Mouse (Mus musculus) testis, adult 2 months (tissue): ENCODE data around the gene Fnbp1l. TPM values are rescaled to one million over a fixed set of nuclear protein-coding genes. Genes with fewer than 3 reads are reported as not detected.

Experiments
- H3K27ac ChIP-seq: fragments of 200-500 bp; 2 replicates; pipeline ENCODE4 v1.5.1; 2012; ENCODE audit warnings: low read depth, low read length; ENCODE audit not compliant: control insufficient read depth, insufficient read depth
- H3K27me3 ChIP-seq: fragments of 200-500 bp; 2 replicates; pipeline ENCODE4 v1.6.1; 2012; ENCODE audit warnings: mild to moderate bottlenecking, low read length, moderate library complexity; ENCODE audit not compliant: control insufficient read depth, insufficient read depth
- H3K36me3 ChIP-seq: fragments of 200-500 bp; 2 replicates; pipeline ENCODE4 v1.6.1; 2012; ENCODE audit warnings: mild to moderate bottlenecking, low read length; ENCODE audit not compliant: control insufficient read depth, insufficient read depth
- H3K4me1 ChIP-seq: fragments of 200-500 bp; 2 replicates; pipeline ENCODE4 v1.6.1; 2012; ENCODE audit warnings: low read length; ENCODE audit not compliant: control insufficient read depth, insufficient read depth
- H3K4me3 ChIP-seq: fragments of 200-500 bp; 2 replicates; pipeline ENCODE4 v1.5.1; 2012; ENCODE audit warnings: low read depth, mild to moderate bottlenecking, low read length, moderate library complexity, mixed read lengths; ENCODE audit not compliant: control insufficient read depth
- CTCF ChIP-seq: fragments of 200-500 bp; IDR thresholded peaks from 2 replicates; pipeline ENCODE4 v1.5.1; 2012; ENCODE audit warnings: low read depth, mild to moderate bottlenecking, inconsistent platforms, low read length, moderate library complexity; ENCODE audit not compliant: control insufficient read depth, insufficient read depth, insufficient replicate concordance
- POLR2A ChIP-seq: fragments of 200-500 bp; IDR thresholded peaks from 2 replicates; pipeline ENCODE4 v1.6.1; 2012; ENCODE audit warnings: low read depth, mild to moderate bottlenecking, inconsistent platforms, low read length, moderate library complexity; ENCODE audit not compliant: control insufficient read depth
- polyA plus RNA-seq: library from polyadenylated mRNA; depleted of rRNA; stranded (reverse); fragments of >200 nt; gene quantifications from 2 replicates; pipeline ENCODE4 v1.2.3, GENCODE M21; 2012

Fnbp1l gene
- polyA plus RNA-seq, 1 experiment, result 13.5 TPM

DNA sequence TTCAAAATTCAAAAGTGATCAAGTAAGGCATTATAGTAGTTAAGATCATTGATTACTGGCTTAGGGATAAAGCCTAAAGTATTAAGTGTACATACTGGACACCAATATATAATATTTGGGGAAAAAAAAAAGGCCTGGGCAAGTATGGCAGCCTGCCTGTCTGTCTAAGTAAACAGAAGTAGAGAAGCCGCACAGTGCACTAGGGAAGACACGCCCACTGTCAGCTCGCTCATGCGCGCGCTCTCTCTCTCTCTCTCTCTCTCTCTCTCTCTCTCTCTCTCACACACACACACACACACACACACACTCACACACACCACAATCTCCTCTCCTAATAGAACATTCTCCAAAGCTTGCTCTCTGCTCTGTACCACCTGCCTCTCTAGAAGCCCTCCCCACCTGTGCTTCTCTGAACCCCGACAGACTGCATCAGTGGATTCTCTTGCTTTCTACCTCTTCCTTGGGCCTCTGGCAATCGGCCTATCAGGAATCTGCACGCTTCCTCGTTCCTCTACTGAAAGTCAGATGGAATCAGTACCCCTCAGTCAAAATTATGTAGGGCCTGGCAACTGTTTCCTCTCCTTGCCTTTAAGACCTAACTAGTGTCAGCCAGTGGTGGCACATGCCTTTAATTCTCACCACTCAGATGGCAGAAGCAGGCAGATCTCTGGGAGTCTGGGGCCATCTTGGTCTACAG, 13.3 kb downstream of the Fnbp1l start:
- Histone ChIP-seq H3K4me3 (no peak overlapping the region), H3K36me3 (no peaks in the 10 kb centered on the region), H3K4me1 (no peaks in the 10 kb centered on the region), H3K27me3 (no peaks in the 10 kb centered on the region), H3K27ac (no peak overlapping the region)
- no peak for TF ChIP-seq CTCF
- no peak for TF ChIP-seq POLR2A

- no peaks in the 10 kb centered on the region for H3K36me3 ChIP-seq
Observed at GRCm38 (mm10) chr3:122603229-122603628, 16.3 kb downstream of the Fnbp1l start.

GRCm38 (mm10) chr3:122602370-122602769, 17.1 kb downstream of the Fnbp1l start:
- H3K27ac ChIP-seq, result no peak overlapping the region
- no peak overlapping the region for H3K4me3 ChIP-seq
- no peaks in the 10 kb centered on the region for H3K4me1 ChIP-seq
- TF ChIP-seq CTCF (no peak), POLR2A (no peak)
- H3K27me3 ChIP-seq, result no peaks in the 10 kb centered on the region
- H3K36me3 ChIP-seq, result no peaks in the 10 kb centered on the region

More at GRCm38 (mm10) chr3:122603229-122603628, 16.3 kb downstream of the Fnbp1l start:
- H3K4me3 ChIP-seq, result no peak overlapping the region
- H3K27ac ChIP-seq, result no peak overlapping the region
- TF ChIP-seq CTCF (no peak), POLR2A (no peak)
- H3K27me3 ChIP-seq, result no peaks in the 10 kb centered on the region
- H3K4me1 ChIP-seq, result no peaks in the 10 kb centered on the region

DNA sequence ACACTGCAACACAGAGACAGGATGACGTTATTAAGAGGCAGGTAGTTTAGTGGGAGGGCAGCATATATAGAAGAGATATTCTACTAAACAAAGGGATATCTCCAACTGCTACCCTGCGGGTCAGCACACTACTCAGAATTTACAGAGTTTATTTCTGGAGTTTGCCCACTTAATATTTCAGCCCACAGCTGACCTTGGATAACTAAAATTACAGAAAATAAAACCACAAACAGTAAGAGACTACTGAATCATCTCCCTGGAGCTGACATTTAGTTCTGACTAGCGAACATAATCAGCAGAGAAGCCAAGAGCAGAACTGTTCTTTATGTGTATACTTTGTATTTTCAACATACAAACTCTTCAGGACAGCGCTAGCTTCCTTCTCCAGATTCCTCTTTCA, 20.2 kb downstream of the Fnbp1l start:
- H3K4me1 ChIP-seq, result no peaks in the 10 kb centered on the region
- H3K27me3 ChIP-seq, result no peaks in the 10 kb centered on the region
- no peak for TF ChIP-seq CTCF
- no peak for TF ChIP-seq POLR2A
- no peaks in the 10 kb centered on the region for H3K36me3 ChIP-seq
- no peak overlapping the region for H3K27ac ChIP-seq
- no peak overlapping the region for H3K4me3 ChIP-seq

- Histone ChIP-seq H3K27ac (no peak overlapping the region), H3K4me1 (no peaks in the 10 kb centered on the region), H3K36me3 (no peaks in the 10 kb centered on the region), H3K4me3 (no peak overlapping the region), H3K27me3 (no peaks in the 10 kb centered on the region)
- TF ChIP-seq POLR2A (no peak), CTCF (no peak)
Observed at GRCm38 (mm10) chr3:122590804-122591203, 28.7 kb downstream of the Fnbp1l start.

DNA sequence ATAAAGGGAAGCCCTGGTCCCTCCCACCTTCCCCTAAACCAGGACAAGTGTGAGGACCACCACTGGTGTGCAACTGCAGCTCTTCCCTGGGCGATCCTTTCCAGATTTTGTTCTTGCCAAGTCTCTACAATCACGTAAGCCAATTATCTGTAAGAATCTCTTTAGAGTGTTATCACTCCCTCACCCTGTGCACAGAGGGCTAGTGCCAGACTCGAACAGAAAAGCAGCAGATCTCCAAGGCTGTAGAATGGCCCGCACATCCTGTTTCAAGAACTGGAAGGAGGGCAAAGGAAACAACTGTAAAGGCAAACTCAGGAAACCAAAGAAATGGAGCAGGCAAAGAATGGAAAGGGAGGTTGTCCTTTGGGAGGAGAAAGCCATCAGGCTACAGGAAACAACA, 29.2 kb downstream of the Fnbp1l start:
- Histone ChIP-seq H3K27me3 (no peaks in the 10 kb centered on the region), H3K4me1 (no peaks in the 10 kb centered on the region), H3K36me3 (no peaks in the 10 kb centered on the region), H3K27ac (no peak overlapping the region), H3K4me3 (no peak overlapping the region)
- TF ChIP-seq CTCF, result no peak
- TF ChIP-seq POLR2A, result no peak

GRCm38 (mm10) chr3:122586918-122587641, 32.4 kb downstream of the Fnbp1l start:
- H3K27ac ChIP-seq, result no peak overlapping the region
- H3K4me3 ChIP-seq, result no peak overlapping the region
- TF ChIP-seq POLR2A (no peak), CTCF (no peak)
- H3K27me3 ChIP-seq, result no peaks in the 10 kb centered on the region
- H3K36me3 ChIP-seq, result no peaks in the 10 kb centered on the region
- H3K4me1 ChIP-seq, result no peaks in the 10 kb centered on the region
